Mouse (Mus musculus) hindbrain, embryonic 16.5 days (tissue): Measurements from ENCODE around the gene Mtx3. TPM values are rescaled to one million over a fixed set of nuclear protein-coding genes. Genes with fewer than 3 reads are reported as not detected.

Source experiments
- ATAC-seq: fragments of 200-750 bp; cut with Nextera tagmentation; 2 replicates; pipeline ENCODE4 v1.8.0; 2017; ENCODE audit warnings: moderate TSS enrichment, moderate library complexity
- H3K27ac ChIP-seq: fragments of 300-500 bp; sonication (generic); 2 replicates; pipeline ENCODE4 v1.5.1; 2014; ENCODE audit warnings: low read depth, mild to moderate bottlenecking, control low read depth, low read length, moderate library complexity
- H3K27me3 ChIP-seq: fragments of 300-500 bp; sonication (generic); replicated peaks from 2 replicates; pipeline ENCODE4 v1.6.1; 2014; ENCODE audit warnings: low read length; ENCODE audit not compliant: control insufficient read depth, insufficient read depth
- H3K36me3 ChIP-seq: fragments of 300-500 bp; sonication (generic); 2 replicates; pipeline ENCODE4 v1.6.1; 2014; ENCODE audit warnings: mild to moderate bottlenecking, low read length, moderate library complexity, mixed read lengths; ENCODE audit not compliant: control insufficient read depth, insufficient read depth
- H3K4me1 ChIP-seq: fragments of 300-500 bp; sonication (generic); 2 replicates; pipeline ENCODE4 v1.6.1; 2014; ENCODE audit warnings: low read depth, low read length; ENCODE audit not compliant: control insufficient read depth, insufficient read depth
- H3K4me2 ChIP-seq: fragments of 300-500 bp; sonication (generic); 2 replicates; pipeline ENCODE4 v1.6.1; 2014; ENCODE audit warnings: mild to moderate bottlenecking, low read length, control low read depth, moderate library complexity
- H3K4me3 ChIP-seq: fragments of 300-500 bp; sonication (generic); 2 replicates; pipeline ENCODE4 v1.5.1; 2014; ENCODE audit warnings: mild to moderate bottlenecking, low read length, control low read depth, moderate library complexity
- H3K9ac ChIP-seq: fragments of 300-500 bp; sonication (generic); 2 replicates; pipeline ENCODE4 v1.6.1; 2014; ENCODE audit warnings: low read depth, mild to moderate bottlenecking, control low read depth, low read length, moderate library complexity
- H3K9me3 ChIP-seq: fragments of 300-500 bp; sonication (generic); 2 replicates; pipeline ENCODE4 v1.6.1; 2014; ENCODE audit warnings: mild to moderate bottlenecking, low read length, moderate library complexity; ENCODE audit not compliant: control insufficient read depth
- WGBS: fragments of 180-500 bp; shearing (Covaris S2); extraction: QIAGEN DNeasy Blood & Tissue Kit; methylation state at CpG from one replicate; pipeline ENCODE4 v1.1.7; 2014; 5-methylcytosine and 5-hydroxymethylcytosine counted together
- polyA plus RNA-seq: library from polyadenylated mRNA; unstranded; fragments of >200 nt; fragmentation: Nextera tagmentation; extraction: Ambion mirVana; gene quantifications from 2 replicates; pipeline ENCODE4 v1.2.1, GENCODE M21; 2015

Mtx3 gene
- polyA plus RNA-seq, 1 experiment from 2014 or later: 3.2 TPM

- Histone ChIP-seq H3K27ac (no peak overlapping the region), H3K36me3 (no peaks in the 10 kb centered on the region), H3K9me3 (no peaks in the 10 kb centered on the region), H3K4me2 (no peak overlapping the region), H3K4me3 (no peak overlapping the region), H3K9ac (no peak overlapping the region), H3K4me1 (no peaks in the 10 kb centered on the region), H3K27me3 (no peaks in the 10 kb centered on the region)
- no peak for ATAC-seq
- WGBS: 50% methylated on average over 5 of the region's 5 CpGs
Measured at GRCm38 (mm10) chr13:92907366-92907765, 62.8 kb downstream of the Mtx3 start.

Other genes with a start within 250 kb of the Mtx3 start
- 14.7 and 19.7 TPM in 2 replicates for gene Serinc5, start 233.7 kb upstream of the Mtx3 start, polyA plus RNA-seq
- 2.3 and 6.0 TPM in 2 replicates for gene Thbs4, start 49.9 kb upstream of the Mtx3 start, polyA plus RNA-seq